Mouse (Mus musculus) hindbrain, embryonic 16.5 days (tissue): ENCODE data around the gene Taok1. TPM values are rescaled to one million over a fixed set of nuclear protein-coding genes. Genes with fewer than 3 reads are reported as not detected.
A peak's percentile ranks its signal among the peaks of the same experiment; 100 is the strongest.

Experiments used
- ATAC-seq: fragments of 200-750 bp; cut with Nextera tagmentation; 2 replicates; pipeline ENCODE4 v1.8.0; 2017; ENCODE audit warnings: moderate TSS enrichment, moderate library complexity
- H3K27ac ChIP-seq: fragments of 300-500 bp; sonication (generic); 2 replicates; pipeline ENCODE4 v1.5.1; 2014; ENCODE audit warnings: low read depth, mild to moderate bottlenecking, control low read depth, low read length, moderate library complexity
- H3K27me3 ChIP-seq: fragments of 300-500 bp; sonication (generic); replicated peaks from 2 replicates; pipeline ENCODE4 v1.6.1; 2014; ENCODE audit warnings: low read length; ENCODE audit not compliant: control insufficient read depth, insufficient read depth
- H3K36me3 ChIP-seq: fragments of 300-500 bp; sonication (generic); 2 replicates; pipeline ENCODE4 v1.6.1; 2014; ENCODE audit warnings: mild to moderate bottlenecking, low read length, moderate library complexity, mixed read lengths; ENCODE audit not compliant: control insufficient read depth, insufficient read depth
- H3K4me1 ChIP-seq: fragments of 300-500 bp; sonication (generic); 2 replicates; pipeline ENCODE4 v1.6.1; 2014; ENCODE audit warnings: low read depth, low read length; ENCODE audit not compliant: control insufficient read depth, insufficient read depth
- H3K4me2 ChIP-seq: fragments of 300-500 bp; sonication (generic); 2 replicates; pipeline ENCODE4 v1.6.1; 2014; ENCODE audit warnings: mild to moderate bottlenecking, low read length, control low read depth, moderate library complexity
- H3K4me3 ChIP-seq: fragments of 300-500 bp; sonication (generic); 2 replicates; pipeline ENCODE4 v1.5.1; 2014; ENCODE audit warnings: mild to moderate bottlenecking, low read length, control low read depth, moderate library complexity
- H3K9ac ChIP-seq: fragments of 300-500 bp; sonication (generic); 2 replicates; pipeline ENCODE4 v1.6.1; 2014; ENCODE audit warnings: low read depth, mild to moderate bottlenecking, control low read depth, low read length, moderate library complexity
- H3K9me3 ChIP-seq: fragments of 300-500 bp; sonication (generic); 2 replicates; pipeline ENCODE4 v1.6.1; 2014; ENCODE audit warnings: mild to moderate bottlenecking, low read length, moderate library complexity; ENCODE audit not compliant: control insufficient read depth
- WGBS: fragments of 180-500 bp; shearing (Covaris S2); extraction: QIAGEN DNeasy Blood & Tissue Kit; methylation state at CpG from one replicate; pipeline ENCODE4 v1.1.7; 2014; 5-methylcytosine and 5-hydroxymethylcytosine counted together
- polyA plus RNA-seq: library from polyadenylated mRNA; unstranded; fragments of >200 nt; fragmentation: Nextera tagmentation; extraction: Ambion mirVana; gene quantifications from 2 replicates; pipeline ENCODE4 v1.2.1, GENCODE M21; 2015

Gene Taok1
- polyA plus RNA-seq, 1 experiment from 2014 or later = 18.7 TPM

DNA sequence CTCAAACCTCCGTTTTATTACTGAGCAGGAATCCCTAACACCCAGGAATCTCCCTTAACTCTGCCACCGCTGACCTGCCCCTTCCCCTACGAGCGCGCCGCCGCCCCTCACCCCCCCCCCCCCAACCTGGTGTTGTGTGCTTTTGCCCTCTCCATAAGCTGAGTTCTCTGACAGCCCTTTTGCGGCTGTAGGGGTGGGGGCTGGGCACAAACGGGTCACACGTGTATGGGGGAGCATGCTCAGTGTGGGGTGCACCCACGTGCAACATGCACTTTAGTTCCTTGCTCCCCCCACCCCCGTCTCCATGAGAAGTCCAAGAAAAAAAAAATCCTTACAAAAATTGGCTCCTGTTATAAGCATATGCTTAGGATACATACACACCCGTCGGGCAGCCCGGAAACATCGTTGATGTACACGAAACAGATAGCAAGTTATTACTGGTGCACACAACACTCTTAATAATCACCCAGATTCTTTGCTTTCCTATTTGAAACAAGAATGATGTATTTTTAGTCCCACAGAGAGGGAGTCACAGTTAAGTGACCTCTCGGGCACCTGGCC is 115.2 kb downstream of the Taok1 start:
- H3K9me3 ChIP-seq = no peaks in the 10 kb centered on the region
- peak overlapping the region; percentile 95 for H3K4me3 ChIP-seq
- no peaks in the 10 kb centered on the region for H3K36me3 ChIP-seq
- no peak for ATAC-seq
- H3K4me2 ChIP-seq = peak overlapping the region; percentile 76
- H3K9ac ChIP-seq = peak overlapping the region; percentile 93
- H3K27me3 ChIP-seq = no peaks in the 10 kb centered on the region
- H3K27ac ChIP-seq = peak overlapping the region; percentile 90
- peaks cover 64% of the 10 kb centered on the region for H3K4me1 ChIP-seq
- WGBS = 0% methylated on average over 15 of the region's 18 CpGs

- Histone ChIP-seq H3K4me2 (peak overlapping the region; percentile 76), H3K9ac (peak overlapping the region; percentile 93), H3K9me3 (no peaks in the 10 kb centered on the region), H3K27me3 (no peaks in the 10 kb centered on the region), H3K4me1 (peaks cover 64% of the 10 kb centered on the region), H3K27ac (peak overlapping the region; percentile 90), H3K4me3 (peak overlapping the region; percentile 95), H3K36me3 (no peaks in the 10 kb centered on the region)
- ATAC-seq = peak; percentile 66
- 0% methylated on average over 23 of the region's 23 CpGs for WGBS
Observed at GRCm38 (mm10) chr11:77491502-77492291, 115.9 kb downstream of the Taok1 start.

- Histone ChIP-seq H3K36me3 (no peaks in the 10 kb centered on the region), H3K9me3 (no peaks in the 10 kb centered on the region), H3K27me3 (no peaks in the 10 kb centered on the region), H3K27ac (peak overlapping the region; percentile 90), H3K4me1 (peaks cover 70% of the 10 kb centered on the region), H3K4me2 (peak overlapping the region; percentile 76), H3K9ac (peak overlapping the region; percentile 93), H3K4me3 (peak overlapping the region; percentile 95)
- ATAC-seq = peak; percentile 64
- WGBS = under 1% methylated on average over 13 of the region's 13 CpGs
Observed at GRCm38 (mm10) chr11:77491123-77491501, 116.5 kb downstream of the Taok1 start.

DNA sequence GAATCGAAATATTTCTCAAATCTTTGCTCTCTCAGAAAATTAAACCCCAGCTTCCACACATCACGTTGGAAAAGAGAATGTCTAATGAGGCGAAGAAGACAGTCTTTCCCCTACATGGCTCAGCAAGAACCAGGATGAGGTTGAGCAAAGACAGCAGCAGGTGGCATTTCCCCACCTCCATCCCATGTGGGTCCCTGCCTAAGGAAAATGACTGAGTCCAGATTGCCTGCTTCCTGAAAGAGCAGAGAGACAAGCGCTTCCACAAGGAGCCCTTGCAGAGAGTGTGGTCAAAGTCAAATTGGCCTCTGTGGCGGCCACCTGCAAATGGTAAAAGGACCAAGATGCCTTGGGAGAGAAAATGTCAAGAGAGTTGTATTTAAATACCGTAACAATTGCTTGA is 117.2 kb downstream of the Taok1 start:
- Histone ChIP-seq H3K4me1 (peaks cover 71% of the 10 kb centered on the region), H3K27ac (peak overlapping the region; percentile 92), H3K4me3 (peak overlapping the region; percentile 95), H3K27me3 (no peaks in the 10 kb centered on the region), H3K9me3 (no peaks in the 10 kb centered on the region), H3K36me3 (no peaks in the 10 kb centered on the region), H3K9ac (peak overlapping the region; percentile 98), H3K4me2 (peak overlapping the region; percentile 76)
- ATAC-seq = no peak
- 59% methylated on average over 6 of the region's 6 CpGs for WGBS

- Histone ChIP-seq H3K4me2 (peak within 1 kb of the TSS; percentile 76), H3K9me3 (no peaks in the 10 kb centered on the region), H3K36me3 (no peaks in the 10 kb centered on the region), H3K9ac (peak within 1 kb of the TSS; percentile 98), H3K27me3 (no peaks in the 10 kb centered on the region), H3K27ac (peak within 1 kb of the TSS; percentile 92), H3K4me1 (peaks cover 69% of the 10 kb centered on the region), H3K4me3 (peak within 1 kb of the TSS; percentile 95)
- under 1% methylated on average over 41 of the region's 87 CpGs for WGBS
- ATAC-seq = peak; percentile 69
Observed at GRCm38 (mm10) chr11:77489591-77490235, 117.9 kb downstream of the Taok1 start, which contains the start of gene Ankrd13b. Ankrd13b (minus strand) TSS chr11:77489678.

GRCm38 (mm10) chr11:77488771-77489581 is 118.6 kb downstream of the Taok1 start:
- H3K9ac ChIP-seq = peak overlapping the region; percentile 98
- H3K4me2 ChIP-seq = peak overlapping the region; percentile 76
- no peaks in the 10 kb centered on the region for H3K27me3 ChIP-seq
- no peak for ATAC-seq
- peak overlapping the region; percentile 95 for H3K4me3 ChIP-seq
- H3K4me1 ChIP-seq = peaks cover 62% of the 10 kb centered on the region
- no peaks in the 10 kb centered on the region for H3K36me3 ChIP-seq
- no peaks in the 10 kb centered on the region for H3K9me3 ChIP-seq
- peak overlapping the region; percentile 92 for H3K27ac ChIP-seq
- WGBS = 2% methylated on average over 45 of the region's 55 CpGs

DNA sequence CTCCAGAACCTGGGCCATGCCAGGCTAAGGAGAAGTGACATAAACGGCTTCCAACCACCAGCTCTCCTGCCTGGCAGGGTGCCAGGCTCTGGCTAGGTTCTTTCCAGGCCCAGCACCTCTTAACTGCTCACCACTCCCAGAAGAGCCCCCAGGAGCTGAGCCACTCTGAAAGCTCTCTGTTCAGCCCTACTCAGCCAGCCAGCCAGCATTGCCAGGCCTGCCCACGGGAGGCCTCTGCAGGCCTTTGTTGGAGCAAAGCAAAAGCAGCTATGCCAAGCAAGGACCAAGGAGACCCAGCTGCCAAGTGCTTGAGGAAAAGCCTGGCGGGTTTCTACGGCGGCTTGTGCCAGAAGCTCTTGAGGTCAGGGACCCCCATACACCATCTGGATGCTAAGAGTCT is 120.8 kb downstream of the Taok1 start:
- Histone ChIP-seq H3K4me1 (peaks cover 55% of the 10 kb centered on the region), H3K9ac (peak overlapping the region; percentile 37), H3K27ac (peak overlapping the region; percentile 60), H3K4me3 (peak overlapping the region; percentile 23), H3K4me2 (peak overlapping the region; percentile 76), H3K36me3 (no peaks in the 10 kb centered on the region), H3K9me3 (no peaks in the 10 kb centered on the region), H3K27me3 (no peaks in the 10 kb centered on the region)
- 0 out of 2 replicates have a peak, but pooled peaks have one; percentile 25 for ATAC-seq
- WGBS = 26% methylated on average over 5 of the region's 5 CpGs

DNA sequence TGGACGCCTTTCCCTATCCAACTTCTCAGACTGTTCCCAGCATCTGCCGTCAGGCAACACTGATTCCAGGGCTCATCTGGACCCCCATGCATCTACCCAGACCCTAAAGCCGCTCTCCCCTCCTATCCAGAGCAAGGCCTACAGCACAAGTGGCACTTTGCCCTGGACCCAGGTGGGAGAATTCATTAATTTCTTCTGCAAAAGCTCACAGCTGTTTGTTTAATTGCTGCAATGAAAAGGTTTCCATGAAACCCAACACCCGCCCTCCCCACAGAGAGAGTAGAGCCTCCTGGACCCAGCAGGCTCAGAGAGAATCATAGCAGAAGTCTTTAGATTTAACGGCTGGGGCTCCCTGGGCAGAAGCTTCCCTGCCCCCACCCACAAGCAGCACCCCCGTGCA is 122.4 kb downstream of the Taok1 start:
- H3K4me3 ChIP-seq = no peak overlapping the region
- H3K36me3 ChIP-seq = no peaks in the 10 kb centered on the region
- ATAC-seq = no peak
- H3K4me2 ChIP-seq = peak overlapping the region; percentile 15; the same call in 1 of the 2 replicates
- H3K9me3 ChIP-seq = no peaks in the 10 kb centered on the region
- H3K27me3 ChIP-seq = no peaks in the 10 kb centered on the region
- peak overlapping the region; percentile 29; the same call in 1 of the 2 replicates for H3K27ac ChIP-seq
- WGBS = 34% methylated on average over 6 of the region's 6 CpGs
- H3K9ac ChIP-seq = peak overlapping the region; percentile 35
- peaks cover 41% of the 10 kb centered on the region for H3K4me1 ChIP-seq
